Mouse (Mus musculus): Measurements from ENCODE around the gene Defb43. TPM values are rescaled to one million over a fixed set of nuclear protein-coding genes. Genes with fewer than 3 reads are reported as not detected.

Defb43 gene
- not detected for polyA plus RNA-seq (2017; shearing (Covaris generic))

- ATAC-seq = no peak
Measured at GRCm38 (mm10) chr14:63011471-63011870, at the start of gene Defb43. Gene Defb43, plus strand, starts transcription at chr14:63011771.

DNA sequence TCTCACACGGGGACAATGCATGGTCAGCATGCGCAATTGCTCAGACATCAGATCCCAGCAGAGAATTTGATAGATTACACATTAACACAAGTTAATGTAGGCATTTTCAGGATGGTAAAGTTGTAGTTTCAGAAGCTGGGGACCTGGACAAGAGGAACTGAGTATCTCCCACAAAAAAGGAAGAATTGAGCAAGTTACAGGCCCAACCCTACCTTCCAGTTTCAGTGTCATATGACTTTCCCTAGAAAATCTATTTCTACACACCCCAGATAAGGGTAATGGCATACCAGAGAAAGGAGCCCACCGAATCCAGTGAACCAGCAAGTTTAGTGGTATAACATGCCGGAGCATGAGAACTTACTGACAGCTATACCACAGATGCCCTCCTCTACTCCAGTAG lies 47.9 kb upstream of the Defb43 start:
- no peak for ATAC-seq

- no peak for ATAC-seq
Measured at GRCm38 (mm10) chr14:62965342-62965741, 46.2 kb upstream of the Defb43 start.

GRCm38 (mm10) chr14:62965811-62966520 lies 45.6 kb upstream of the Defb43 start:
- ATAC-seq = no peak

DNA sequence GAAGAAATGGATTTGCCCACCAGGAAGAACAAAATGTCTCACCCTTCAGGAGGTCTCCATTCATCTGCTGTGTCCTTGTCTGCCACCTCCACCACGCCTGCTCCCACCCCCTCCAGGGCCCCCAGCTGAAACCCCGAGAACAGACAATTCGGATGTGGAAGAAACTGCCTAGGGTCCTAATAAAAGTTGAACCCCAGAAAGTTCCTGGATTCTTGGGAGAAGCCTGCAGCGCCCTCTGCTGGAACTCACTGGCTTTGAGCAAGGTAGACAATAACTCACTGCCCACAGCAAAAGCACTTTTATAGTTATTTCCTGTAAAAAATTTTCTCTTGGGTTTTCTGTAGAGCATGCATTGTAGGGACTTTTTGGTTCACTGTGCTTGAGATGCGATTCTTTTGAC lies 36.5 kb upstream of the Defb43 start:
- ATAC-seq = peak; percentile 32

- no peak for ATAC-seq
Measured at GRCm38 (mm10) chr14:62979815-62980214, 31.8 kb upstream of the Defb43 start.

DNA sequence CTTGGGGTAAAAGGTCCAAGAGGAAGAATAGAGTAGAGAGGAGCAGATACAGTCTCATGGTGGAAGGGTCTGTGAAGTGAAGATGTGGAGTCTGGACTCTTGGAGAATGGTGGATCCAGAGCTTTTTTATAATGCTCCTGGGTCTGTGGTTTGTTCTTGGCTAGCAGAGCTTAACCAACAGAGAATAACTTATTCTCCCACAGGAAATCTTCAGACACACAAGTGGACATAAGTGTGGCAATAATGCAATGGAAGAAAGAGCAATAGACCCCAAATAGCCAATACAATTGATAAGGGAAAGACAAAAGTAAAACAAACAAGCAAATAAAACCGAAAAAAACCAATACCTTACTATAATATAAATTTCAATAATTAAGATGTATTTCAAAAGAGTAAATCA lies 27.2 kb upstream of the Defb43 start, which contains the start of gene Defb48:
Gene Defb48 (minus strand): TSS at position 101 of the 400 bp plus-strand sequence.
- ATAC-seq = no peak

- ATAC-seq = no peak
Measured at GRCm38 (mm10) chr14:62991271-62991670, 20.3 kb upstream of the Defb43 start.

- ATAC-seq = no peak
Measured at GRCm38 (mm10) chr14:62991849-62992510, 19.6 kb upstream of the Defb43 start.

GRCm38 (mm10) chr14:62997777-62998176 lies 13.8 kb upstream of the Defb43 start, which contains the start of gene Defb47:
Gene Defb47, plus strand, starts transcription at chr14:62998077.
- no peak for ATAC-seq

DNA sequence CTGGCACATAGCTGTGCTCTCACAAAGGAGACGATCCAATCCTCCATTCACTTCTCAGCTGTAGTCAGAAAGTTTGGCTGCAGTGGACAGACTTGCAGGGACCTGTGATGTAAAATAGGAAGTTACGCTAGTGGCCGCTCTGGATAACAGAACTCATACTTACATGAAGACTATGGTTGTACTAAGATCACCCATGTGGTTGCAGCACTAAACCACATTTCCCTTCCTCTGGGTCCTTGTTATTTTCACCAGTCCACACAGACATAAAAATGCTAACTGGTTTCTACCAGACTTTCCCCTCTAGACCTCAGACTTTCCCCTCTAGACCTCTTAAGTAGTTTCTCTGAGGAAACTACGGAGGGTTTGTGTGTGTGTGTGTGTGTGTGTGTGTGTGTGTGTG lies 12.6 kb upstream of the Defb43 start:
- ATAC-seq = no peak

DNA sequence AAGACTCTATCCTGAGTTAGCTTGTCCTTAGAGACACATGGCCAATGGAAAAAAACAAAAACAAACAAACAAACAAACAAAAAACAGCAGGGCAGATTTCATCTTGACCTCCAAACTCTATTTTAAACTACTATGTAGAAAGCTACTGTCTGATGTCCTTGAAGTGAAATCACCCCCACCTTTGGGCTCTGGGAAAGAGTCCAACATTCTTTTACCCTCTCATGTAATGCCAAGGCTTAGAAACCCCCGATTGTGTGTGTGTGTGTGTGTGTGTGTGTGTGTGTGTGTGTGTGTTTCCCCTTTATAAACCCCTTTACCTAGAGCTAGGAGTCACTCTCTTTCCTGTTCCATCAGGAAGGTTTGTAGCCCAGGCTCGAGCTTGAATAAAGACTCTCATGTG lies 9.0 kb upstream of the Defb43 start:
- ATAC-seq = no peak

DNA sequence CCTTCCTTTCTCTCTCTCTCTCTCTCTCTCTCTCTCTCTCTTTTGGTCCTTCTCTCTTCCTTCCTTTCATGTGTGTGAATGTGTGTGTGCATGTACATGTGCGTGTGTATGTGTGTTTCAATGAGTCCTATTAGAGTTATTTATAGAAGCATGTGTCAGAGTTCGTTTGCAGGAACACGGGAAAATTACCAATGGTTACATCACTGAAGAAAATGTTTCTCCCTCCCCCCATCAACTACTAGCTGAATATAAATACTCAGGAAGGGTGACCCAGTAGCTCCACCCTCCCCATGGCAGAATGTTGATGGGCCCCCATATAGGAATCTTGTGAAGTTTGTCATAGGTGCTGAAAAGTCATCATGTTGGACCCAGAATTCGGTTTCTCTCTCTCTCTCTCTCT lies 1.5 kb downstream of the Defb43 start:
- ATAC-seq = no peak

- no peak for ATAC-seq
Measured at GRCm38 (mm10) chr14:63014667-63015066, 3.1 kb downstream of the Defb43 start.

DNA sequence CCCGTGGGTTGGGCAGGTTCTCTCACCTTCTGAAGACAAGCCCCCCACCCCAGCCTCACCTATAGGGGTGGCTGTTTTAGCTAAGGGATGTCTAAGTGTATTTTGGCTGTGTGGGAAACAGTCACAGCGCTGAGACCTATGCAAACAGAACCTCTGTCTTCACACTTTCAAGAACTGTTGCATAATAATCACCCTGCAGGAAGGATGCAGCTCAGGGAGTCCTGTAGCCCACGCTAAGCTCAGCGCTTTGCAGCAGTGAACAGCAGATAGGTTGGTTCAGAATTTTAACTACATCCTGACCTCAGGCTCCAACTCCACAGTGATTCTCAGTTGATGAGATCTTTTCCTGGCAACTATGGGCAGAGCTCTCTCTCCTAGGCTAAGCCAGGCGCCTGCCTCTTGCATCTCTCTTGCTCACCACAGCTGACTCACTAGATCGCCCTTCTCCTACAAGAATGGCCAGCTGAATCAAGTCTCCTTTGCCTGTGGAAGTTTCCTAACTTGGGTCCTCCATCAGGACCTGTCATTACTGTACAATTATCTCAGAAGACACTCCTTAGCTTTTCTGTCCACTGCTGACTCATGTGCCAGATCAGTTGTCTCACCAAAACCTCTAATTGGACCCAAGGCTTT lies 9.1 kb downstream of the Defb43 start:
- no peak for ATAC-seq

- ATAC-seq = no peak
Measured at GRCm38 (mm10) chr14:63046691-63047090, 35.1 kb downstream of the Defb43 start, which contains the start of gene Defb42. Gene Defb42, plus strand, starts transcription at chr14:63046991.

- no peak for ATAC-seq
Measured at GRCm38 (mm10) chr14:63049910-63050370, 38.4 kb downstream of the Defb43 start, which contains the start of gene Defb30. Gene Defb30, minus strand, starts transcription at chr14:63049960.

GRCm38 (mm10) chr14:63050769-63051168 lies 39.2 kb downstream of the Defb43 start:
- peak; percentile 51 for ATAC-seq

DNA sequence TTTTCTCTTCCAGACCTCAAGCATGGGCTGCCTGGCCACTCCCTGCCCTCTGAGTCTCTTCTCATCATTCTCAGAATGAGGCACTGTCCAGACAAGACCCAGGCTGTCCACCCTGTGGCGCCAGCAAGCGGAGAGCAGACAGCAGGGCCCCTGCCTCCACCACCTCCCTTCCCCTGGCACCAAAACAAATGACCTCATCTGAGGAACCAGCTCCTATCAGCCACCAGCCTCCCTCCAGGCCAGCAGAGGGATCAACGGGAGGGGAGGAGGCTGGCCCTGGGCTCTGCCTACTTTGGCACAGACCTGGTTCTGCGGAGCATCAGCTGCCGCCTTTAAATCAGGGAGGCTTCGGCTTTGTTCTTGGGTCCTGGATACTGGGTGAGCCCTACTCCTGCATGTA lies 43.2 kb downstream of the Defb43 start:
- ATAC-seq = no peak

- ATAC-seq = no peak
Measured at GRCm38 (mm10) chr14:63060361-63060760, 48.8 kb downstream of the Defb43 start.

DNA sequence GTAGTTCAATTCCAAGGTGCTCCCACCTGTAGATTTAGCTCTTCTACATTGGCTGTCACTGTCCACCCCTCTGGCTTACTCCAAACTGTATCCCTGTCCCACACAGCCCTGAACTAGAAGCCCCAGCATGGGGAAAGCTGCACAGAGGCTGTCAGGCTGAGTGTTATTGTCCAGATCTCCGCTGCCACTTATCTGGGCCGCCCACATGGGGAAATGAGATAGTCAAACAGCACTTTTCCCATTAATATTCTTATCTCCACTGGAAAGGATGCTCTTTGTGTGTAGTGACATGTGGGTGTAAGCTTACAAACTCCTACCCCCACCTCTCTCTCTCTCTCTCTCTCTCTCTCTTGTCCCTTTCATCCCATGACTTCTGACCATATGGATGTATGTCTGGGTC lies 50.6 kb downstream of the Defb43 start:
- no peak for ATAC-seq

DNA sequence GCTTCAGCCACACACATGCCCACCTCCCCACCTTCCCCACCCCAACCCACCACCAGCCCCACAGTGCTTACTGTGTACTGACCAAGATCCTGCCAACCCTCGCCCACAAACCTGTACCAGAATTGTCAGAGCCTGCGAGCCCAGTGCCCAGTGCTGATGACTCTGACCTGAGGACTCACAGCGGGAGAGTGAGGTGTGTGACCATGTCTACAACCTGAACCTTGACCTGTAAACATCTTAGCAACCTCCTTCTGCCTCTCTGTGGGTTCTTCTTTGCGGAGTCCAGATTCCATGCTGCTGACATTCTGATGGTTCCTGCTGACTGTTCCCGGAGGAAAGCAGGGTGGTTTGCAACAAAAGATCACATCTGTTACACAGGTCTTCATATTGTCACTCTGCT lies 53.8 kb downstream of the Defb43 start:
- no peak for ATAC-seq

DNA sequence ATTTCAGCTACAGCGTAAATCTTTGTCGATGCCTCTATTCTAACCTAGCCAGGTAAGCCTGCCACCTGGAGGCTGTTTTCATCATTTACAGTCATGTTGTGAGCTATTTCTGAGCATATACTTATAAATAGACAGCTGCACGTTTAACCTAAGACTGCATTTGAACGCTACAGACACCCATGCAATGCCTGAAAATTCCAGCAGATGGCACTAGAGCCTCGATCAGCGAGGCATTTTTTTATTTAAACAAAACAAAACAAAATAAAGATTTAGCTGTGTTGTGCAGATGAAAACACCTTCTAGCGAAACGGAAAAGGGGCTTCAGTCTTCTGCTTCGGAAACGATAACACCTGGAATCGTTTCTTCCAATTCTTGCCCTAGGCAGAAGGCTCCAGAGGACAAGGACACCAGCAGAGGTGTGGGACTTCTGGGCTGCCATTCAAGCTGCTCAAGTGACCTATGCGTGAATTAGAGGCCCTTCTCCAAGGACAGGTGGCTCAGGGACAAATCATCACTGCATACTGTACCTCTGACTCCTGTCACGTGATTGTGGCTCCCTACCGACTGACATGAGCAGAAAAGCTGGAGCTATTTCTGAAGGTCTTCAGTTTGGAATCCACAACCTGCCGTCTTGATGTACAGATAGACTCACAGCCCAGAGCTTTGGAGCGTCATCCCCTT lies 55.2 kb downstream of the Defb43 start:
- peak; percentile 62 for ATAC-seq

All from CD4-positive, CD25-positive, alpha-beta regulatory T cell, adult 4 months (primary cell).